Mouse (Mus musculus) bone marrow, adult 2 months (tissue): ENCODE measurements at regions not wholly inside any gene's neighbourhood (a gene's known extent, or its start where the extent isn't known, plus 50 kb on each side); places are given as distances from the start of the nearest gene placed in this dataset.

ENCODE experiments used
- CTCF ChIP-seq: fragments of 200-500 bp; IDR thresholded peaks from 2 replicates; pipeline ENCODE4 v1.5.1; 2011; ENCODE audit warnings: low read length, control low read depth; ENCODE audit not compliant: control insufficient read depth, insufficient read depth
- POLR2A ChIP-seq: fragments of 200-500 bp; IDR thresholded peaks from 2 replicates; pipeline ENCODE4 v1.6.1; 2011; ENCODE audit warnings: low read depth, mild to moderate bottlenecking, control low read depth, low read length, borderline replicate concordance; ENCODE audit not compliant: control insufficient read depth

DNA sequence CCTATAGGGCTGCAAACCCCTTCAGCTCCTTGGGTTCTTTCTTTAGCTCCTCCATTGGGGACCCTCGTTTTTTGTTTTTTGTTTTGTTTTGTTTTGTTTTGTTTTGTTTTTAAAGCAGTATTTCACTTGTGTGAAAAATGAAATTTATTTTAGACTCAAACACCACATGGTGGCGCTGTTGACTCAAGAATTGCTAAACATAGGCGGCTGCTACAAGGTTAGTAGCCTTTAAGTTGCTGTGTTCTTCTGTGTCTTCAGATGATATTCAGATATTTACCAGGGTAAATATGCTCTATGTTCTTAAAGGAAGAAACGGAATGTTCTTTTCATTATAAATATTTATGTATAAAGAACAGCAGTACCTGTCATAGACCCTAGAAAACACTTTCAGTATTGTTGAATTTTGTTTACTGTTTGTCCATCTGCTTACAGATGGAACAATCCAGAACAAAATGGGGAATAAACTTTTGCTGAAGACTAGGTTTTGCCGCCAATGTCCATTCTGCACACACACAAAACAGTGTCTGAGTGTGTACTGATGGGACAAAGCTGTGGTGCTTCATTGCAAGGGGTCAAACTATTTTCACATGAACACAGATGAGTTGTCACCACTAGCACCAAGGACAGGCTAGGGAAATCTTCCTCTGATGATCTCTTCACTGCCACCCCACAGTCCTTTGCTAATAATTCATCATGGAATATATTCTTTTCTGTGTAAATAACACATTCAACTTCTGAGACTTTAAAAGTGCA, 267.3 kb upstream of the Rasa1 start:
- TF ChIP-seq POLR2A (no peak), CTCF (no peak)
